Mouse (Mus musculus) 3T3-L1 (cell line): ENCODE data around the gene Dnah10.

Experiments used
- DNase-seq: peaks from one replicate; pipeline ENCODE4 v3.0.0-alpha.2; 2015; ENCODE audit warnings: low read depth, low spot score

Gene Dnah10

GRCm38 (mm10) chr5:124812466-124812865, 87.6 kb downstream of the Dnah10 start:
- no peak for DNase-seq

- DNase-seq: peak; percentile 23
Measured at GRCm38 (mm10) chr5:124814797-124815196, 89.9 kb downstream of the Dnah10 start.

- DNase-seq: no peak
Measured at GRCm38 (mm10) chr5:124817050-124817449, 92.2 kb downstream of the Dnah10 start.

- no peak for DNase-seq
Measured at GRCm38 (mm10) chr5:124822128-124822894, 97.4 kb downstream of the Dnah10 start.

- DNase-seq: no peak
Measured at GRCm38 (mm10) chr5:124830331-124830730, 105.4 kb downstream of the Dnah10 start.

- no peak for DNase-seq
Measured at GRCm38 (mm10) chr5:124835218-124835617, 110.3 kb downstream of the Dnah10 start.

- DNase-seq: no peak
Measured at GRCm38 (mm10) chr5:124836075-124836474, 111.2 kb downstream of the Dnah10 start.

GRCm38 (mm10) chr5:124836621-124837020, 111.7 kb downstream of the Dnah10 start:
- DNase-seq: no peak

GRCm38 (mm10) chr5:124840202-124840601, 115.3 kb downstream of the Dnah10 start:
- no peak for DNase-seq

GRCm38 (mm10) chr5:124840669-124841068, 115.8 kb downstream of the Dnah10 start:
- no peak for DNase-seq

- DNase-seq: peak; percentile 81
Measured at GRCm38 (mm10) chr5:124843386-124843785, 118.5 kb downstream of the Dnah10 start.

- DNase-seq: peak; percentile 29
Measured at GRCm38 (mm10) chr5:124844929-124845328, 120.0 kb downstream of the Dnah10 start.

GRCm38 (mm10) chr5:124847014-124847413, 122.1 kb downstream of the Dnah10 start:
- DNase-seq: peak; percentile 81

- DNase-seq: no peak
Measured at GRCm38 (mm10) chr5:124848994-124849393, 124.1 kb downstream of the Dnah10 start.

GRCm38 (mm10) chr5:124851572-124851971, 126.7 kb downstream of the Dnah10 start:
- no peak for DNase-seq

- DNase-seq: no peak
Measured at GRCm38 (mm10) chr5:124852294-124852693, 127.4 kb downstream of the Dnah10 start.

GRCm38 (mm10) chr5:124853079-124853478, 128.2 kb downstream of the Dnah10 start:
- DNase-seq: no peak

GRCm38 (mm10) chr5:124854202-124854601, 129.3 kb downstream of the Dnah10 start:
- DNase-seq: no peak

GRCm38 (mm10) chr5:124860013-124860412, 135.1 kb downstream of the Dnah10 start:
- no peak for DNase-seq

- no peak for DNase-seq
Measured at GRCm38 (mm10) chr5:124861463-124861862, 136.6 kb downstream of the Dnah10 start.

- DNase-seq: peak; percentile 96
Measured at GRCm38 (mm10) chr5:124862013-124862866, 137.4 kb downstream of the Dnah10 start, which contains the start of the genes Ccdc92 and Zfp664. Gene Ccdc92, minus strand, starts transcription at chr5:124862424. Gene Zfp664, plus strand, starts transcription at chr5:124862691.
